ENCODE assay signal across 8 mouse cellular contexts in the genomic region with DNA sequence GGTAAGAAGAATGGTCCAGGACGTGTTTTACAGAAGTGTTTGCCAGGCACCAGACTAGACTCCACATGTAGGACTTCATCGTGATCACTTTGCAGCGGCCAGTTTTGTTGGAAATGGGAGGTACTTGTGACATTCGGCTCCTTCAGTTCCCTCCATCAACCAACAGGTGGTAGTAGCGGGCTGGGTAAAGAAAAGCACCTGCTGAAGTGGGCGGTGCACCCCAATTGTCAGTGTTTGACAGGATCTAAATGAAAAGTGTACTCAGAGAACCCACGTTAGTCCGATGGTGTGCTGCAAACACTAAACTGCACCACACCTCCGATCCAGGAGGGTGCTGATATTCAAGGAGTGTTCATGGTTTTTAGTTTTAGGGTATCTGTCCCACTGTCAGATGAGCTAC. TPM values are rescaled to one million over a fixed set of nuclear protein-coding genes. Genes with fewer than 3 reads are reported as not detected.
DNase-seq lines count a peak whose midpoint lies in the region; ATAC-seq and TF ChIP-seq lines count a peak whose summit lies in the region.

No protein-coding gene starts in this region.

- peak; percentile 26; the same call in 1 of the 2 replicates for TF ChIP-seq CTCF in testis, adult 2 months (IDR thresholded peaks at IDR 0.05; ENCODE audit: control insufficient read depth, insufficient read depth, insufficient replicate concordance, low read depth, low read length)

- no peak overlapping the region for H3K4me2 ChIP-seq in hindbrain, embryonic 14.5 days (replicated peaks)
- no peak overlapping the region for H3K4me2 ChIP-seq in midbrain, embryonic 14.5 days (ENCODE audit: low read length)

- no peak overlapping the region for H3K27ac ChIP-seq in testis, adult 2 months (ENCODE audit: control insufficient read depth, insufficient read depth, low read depth, low read length)
- no peak overlapping the region for H3K27ac ChIP-seq in hindbrain, embryonic 14.5 days
- no peak overlapping the region for H3K27ac ChIP-seq in midbrain, embryonic 14.5 days (replicated peaks; ENCODE audit: low read depth, low read length)

- H3K4me1 ChIP-seq in testis, adult 2 months (ENCODE audit: control insufficient read depth, insufficient read depth, low read length): no peaks in the 10 kb centered on the region
- no peaks in the 10 kb centered on the region for H3K4me1 ChIP-seq in hindbrain, embryonic 14.5 days (replicated peaks; ENCODE audit: control insufficient read depth, insufficient read depth, low read length)
- H3K4me1 ChIP-seq in midbrain, embryonic 14.5 days (ENCODE audit: control insufficient read depth, insufficient read depth, low read length): no peaks in the 10 kb centered on the region

- TF ChIP-seq POLR2A in testis, adult 2 months (IDR thresholded peaks at IDR 0.05; ENCODE audit: control insufficient read depth, low read depth, low read length): no peak

- no peaks in the 10 kb centered on the region for H3K9me3 ChIP-seq in hindbrain, embryonic 14.5 days (ENCODE audit: control insufficient read depth, low read length)
- no peaks in the 10 kb centered on the region for H3K9me3 ChIP-seq in midbrain, embryonic 14.5 days (ENCODE audit: control insufficient read depth, low read length)

- H3K36me3 ChIP-seq in testis, adult 2 months (ENCODE audit: control insufficient read depth, insufficient read depth, low read length): no peaks in the 10 kb centered on the region
- no peaks in the 10 kb centered on the region for H3K36me3 ChIP-seq in hindbrain, embryonic 14.5 days (replicated peaks; ENCODE audit: control insufficient read depth, insufficient read depth)
- no peaks in the 10 kb centered on the region for H3K36me3 ChIP-seq in midbrain, embryonic 14.5 days (ENCODE audit: control insufficient read depth, insufficient read depth, low read length)

- peak; percentile 69; the same call in 1 of the 2 replicates for ATAC-seq in frontal cortex, adult (ENCODE audit: low TSS enrichment)
- ATAC-seq in hindbrain, embryonic 14.5 days (ENCODE audit: low FRiP score): no peak
- ATAC-seq in midbrain, embryonic 14.5 days (ENCODE audit: low FRiP score, low TSS enrichment): no peak

- H3K27me3 ChIP-seq in testis, adult 2 months (ENCODE audit: control insufficient read depth, insufficient read depth, low read length): no peaks in the 10 kb centered on the region
- peaks cover 13% of the 10 kb centered on the region; the same call in 1 of the 2 replicates for H3K27me3 ChIP-seq in hindbrain, embryonic 14.5 days (ENCODE audit: control insufficient read depth, insufficient read depth, low read length)
- peaks cover 10% of the 10 kb centered on the region; the same call in 1 of the 2 replicates for H3K27me3 ChIP-seq in midbrain, embryonic 14.5 days (ENCODE audit: control insufficient read depth, insufficient read depth, low read length)

- DNase-seq in frontal cortex, postnatal 25 days (ENCODE audit: low spot score in 2 of 2): no peak
- no peak for DNase-seq in testis, postnatal 14 days (ENCODE audit: low spot score)
- peak; percentile 66 for DNase-seq in hindbrain, embryonic 14.5 days (ENCODE audit: low spot score)
- peak; percentile 78 for DNase-seq in midbrain, embryonic 14.5 days
- no peak for DNase-seq in cerebellum, postnatal 36 days
- no peak for DNase-seq in spleen, postnatal 10 days (ENCODE audit: low spot score in 2 of 2)

- 13% methylated on average over 9 of the region's 9 CpGs for WGBS in hindbrain, embryonic 14.5 days
- WGBS in midbrain, embryonic 14.5 days: 15% methylated on average over 9 of the region's 9 CpGs

- H3K4me3 ChIP-seq in testis, adult 2 months (ENCODE audit: control insufficient read depth, low read depth, low read length): no peak overlapping the region
- H3K4me3 ChIP-seq in hindbrain, embryonic 14.5 days (replicated peaks; ENCODE audit: low read length): no peak overlapping the region
- H3K4me3 ChIP-seq in midbrain, embryonic 14.5 days (replicated peaks; ENCODE audit: low read depth, low read length): no peak overlapping the region

- H3K9ac ChIP-seq in hindbrain, embryonic 14.5 days: no peak overlapping the region
- no peak overlapping the region for H3K9ac ChIP-seq in midbrain, embryonic 14.5 days (replicated peaks; ENCODE audit: low read length)

RNA-seq across cellular contexts. Expression of a gene that starts 40.7 kb away (rescaled TPM):
- polyA plus RNA-seq in testis, adult 2 months (2012; rRNA removed): 9.4 and 9.9 TPM in 2 replicates
- not detected in 2 replicates for polyA plus RNA-seq in hindbrain, embryonic 14.5 days (2014; fragmentation: Nextera tagmentation; extraction: Ambion mirVana)
- not detected in 2 replicates for polyA plus RNA-seq in midbrain, embryonic 14.5 days (2014; fragmentation: Nextera tagmentation; extraction: Ambion mirVana)

Comparison
In these comparisons a context has a peak if more than half of its experiments do, and no peak if none do; other contexts are left out.
1. DNase-seq: peak in hindbrain, embryonic 14.5 days (single experiment) and midbrain, embryonic 14.5 days (single experiment); none in frontal cortex, postnatal 25 days (0 of 2), testis, postnatal 14 days (single experiment), cerebellum, postnatal 36 days (0 of 2) and spleen, postnatal 10 days (0 of 2).
2. RNA of a gene that starts 40.7 kb away (polyA plus RNA-seq): 9.4 to 9.9 TPM in testis, adult 2 months; not detected in hindbrain, embryonic 14.5 days and not detected in midbrain, embryonic 14.5 days; every median in the first group is over 10 times any median in the second.